Mouse (Mus musculus) spleen, postnatal 14 days (tissue): ENCODE measurements around the gene Becn1.
A peak's percentile ranks its signal among the peaks of the same experiment; 100 is the strongest.

Source experiments
- DNase-seq, 2 experiments: peaks; one replicate each; pipeline ENCODE4 v3.0.0; 2021 to 2022; ENCODE audit warnings: low spot score in 2 of 2

The Becn1 gene

GRCm38 (mm10) chr11:101315665-101316500 lies 13.8 kb upstream of the Becn1 start, which contains the start of gene Psme3:
Psme3 (plus strand) TSS chr11:101316213.
- DNase-seq: peak; percentile 85 to 91

- DNase-seq: no peak
Observed at GRCm38 (mm10) chr11:101315082-101315650, 13.1 kb upstream of the Becn1 start.

- DNase-seq: no peak
Observed at GRCm38 (mm10) chr11:101314567-101314966, 12.5 kb upstream of the Becn1 start.

- DNase-seq: no peak
Observed at GRCm38 (mm10) chr11:101312150-101312549, 10.1 kb upstream of the Becn1 start.

- DNase-seq: no peak
Observed at GRCm38 (mm10) chr11:101311083-101311482, 9.0 kb upstream of the Becn1 start.

GRCm38 (mm10) chr11:101307744-101308143 lies 5.7 kb upstream of the Becn1 start:
- no peak for DNase-seq

- no peak for DNase-seq
Observed at GRCm38 (mm10) chr11:101301299-101302003, 635 bp downstream of the Becn1 start.

GRCm38 (mm10) chr11:101300881-101301280 lies 1.2 kb downstream of the Becn1 start:
- DNase-seq: peak in 1 of 2 experiments; percentile 38

GRCm38 (mm10) chr11:101295191-101295590 lies 6.9 kb downstream of the Becn1 start:
- no peak for DNase-seq

GRCm38 (mm10) chr11:101291231-101291630 lies 10.9 kb downstream of the Becn1 start:
- no peak for DNase-seq

- no peak for DNase-seq
Observed at GRCm38 (mm10) chr11:101287306-101287705, 14.8 kb downstream of the Becn1 start.

GRCm38 (mm10) chr11:101283805-101284204 lies 18.3 kb downstream of the Becn1 start:
- DNase-seq: no peak

- DNase-seq: no peak
Observed at GRCm38 (mm10) chr11:101282896-101283295, 19.2 kb downstream of the Becn1 start.

- no peak for DNase-seq
Observed at GRCm38 (mm10) chr11:101280837-101281236, 21.2 kb downstream of the Becn1 start.

GRCm38 (mm10) chr11:101279193-101279569 lies 22.9 kb downstream of the Becn1 start:
- no peak for DNase-seq

GRCm38 (mm10) chr11:101278223-101279192 lies 23.6 kb downstream of the Becn1 start, which contains the start of the genes Cntd1 and Coa3:
Cntd1 (plus strand) TSS chr11:101279012.
Coa3 (minus strand) TSS chr11:101279114.
- peak; percentile 60 to 73 for DNase-seq

- no peak for DNase-seq
Observed at GRCm38 (mm10) chr11:101277381-101278222, 24.5 kb downstream of the Becn1 start.

- DNase-seq: no peak
Observed at GRCm38 (mm10) chr11:101276319-101277070, 25.6 kb downstream of the Becn1 start.

- no peak for DNase-seq
Observed at GRCm38 (mm10) chr11:101275309-101275708, 26.8 kb downstream of the Becn1 start.

GRCm38 (mm10) chr11:101272446-101272845 lies 29.6 kb downstream of the Becn1 start:
- no peak for DNase-seq
